Mouse (Mus musculus): ENCODE results near the gene Gzmm. TPM values are rescaled to one million over a fixed set of nuclear protein-coding genes. Genes with fewer than 3 reads are reported as not detected.
A peak's percentile ranks its signal among the peaks of the same experiment; 100 is the strongest.

Gzmm gene
- total RNA-seq, 2 experiments from 2014 or later: 2.4 to 3.1 TPM

- no peak for DNase-seq (ENCODE audit: extremely low spot score in 1 of 2, low spot score in 1 of 2)
These were observed 32.3 kb downstream of the Gzmm start for GRCm38 (mm10) chr10:79721089-79721488.

GRCm38 (mm10) chr10:79723047-79723446, 34.2 kb downstream of the Gzmm start:
- DNase-seq (ENCODE audit: extremely low spot score in 1 of 2, low spot score in 1 of 2): no peak

- DNase-seq (ENCODE audit: extremely low spot score in 1 of 2, low spot score in 1 of 2): no peak
These were observed 34.9 kb downstream of the Gzmm start for GRCm38 (mm10) chr10:79723692-79724091.

- peak in 1 of 2 experiments; percentile 48 for DNase-seq (ENCODE audit: extremely low spot score in 1 of 2, low spot score in 1 of 2)
These were observed 37.3 kb downstream of the Gzmm start for GRCm38 (mm10) chr10:79726090-79726489.

GRCm38 (mm10) chr10:79728323-79729249, 39.8 kb downstream of the Gzmm start:
- DNase-seq (ENCODE audit: extremely low spot score in 1 of 2, low spot score in 1 of 2): no peak

GRCm38 (mm10) chr10:79729357-79729965, 40.6 kb downstream of the Gzmm start:
- DNase-seq (ENCODE audit: extremely low spot score in 1 of 2, low spot score in 1 of 2): no peak

GRCm38 (mm10) chr10:79732500-79732899, 43.7 kb downstream of the Gzmm start:
- peak in 1 of 2 experiments; percentile 55 for DNase-seq (ENCODE audit: extremely low spot score in 1 of 2, low spot score in 1 of 2)

- DNase-seq (ENCODE audit: extremely low spot score in 1 of 2, low spot score in 1 of 2): no peak
These were observed 45.0 kb downstream of the Gzmm start for GRCm38 (mm10) chr10:79733847-79734246.

GRCm38 (mm10) chr10:79735361-79735760, 46.5 kb downstream of the Gzmm start:
- DNase-seq (ENCODE audit: extremely low spot score in 1 of 2, low spot score in 1 of 2): no peak

GRCm38 (mm10) chr10:79736706-79737105, 47.9 kb downstream of the Gzmm start:
- DNase-seq (ENCODE audit: extremely low spot score in 1 of 2, low spot score in 1 of 2): no peak

GRCm38 (mm10) chr10:79738259-79738658, 49.4 kb downstream of the Gzmm start:
- no peak for DNase-seq (ENCODE audit: extremely low spot score in 1 of 2, low spot score in 1 of 2)

GRCm38 (mm10) chr10:79739234-79739633, 50.4 kb downstream of the Gzmm start:
- DNase-seq (ENCODE audit: extremely low spot score in 1 of 2, low spot score in 1 of 2): no peak

- no peak for DNase-seq (ENCODE audit: extremely low spot score in 1 of 2, low spot score in 1 of 2)
These were observed 52.0 kb downstream of the Gzmm start for GRCm38 (mm10) chr10:79740863-79741262.

- DNase-seq (ENCODE audit: extremely low spot score in 1 of 2, low spot score in 1 of 2): no peak
These were observed 54.3 kb downstream of the Gzmm start for GRCm38 (mm10) chr10:79743161-79743560.

- DNase-seq (ENCODE audit: extremely low spot score in 1 of 2, low spot score in 1 of 2): no peak
These were observed 55.0 kb downstream of the Gzmm start for GRCm38 (mm10) chr10:79743650-79744365.

Other genes with a start within 250 kb of the Gzmm start
- gene Vmn2r83, start 220.3 kb upstream of the Gzmm start, total RNA-seq (2021): not detected
- 1 to 10 TPM; 5.3 to 6.9 TPM for gene Plpp2, start 155.2 kb upstream of the Gzmm start, total RNA-seq (2021)
- 10 to 100 TPM; 53.2 to 56.4 TPM for gene Mier2, start 133.8 kb upstream of the Gzmm start, total RNA-seq (2021)
- under 1 TPM in 1 of 2 experiments, not detected in 1; 0.44 TPM for gene Theg, start 101.7 kb upstream of the Gzmm start, total RNA-seq (2021)
- gene C2cd4c, start 75.0 kb upstream of the Gzmm start, total RNA-seq (2021): 10 to 100 TPM; 12.1 to 12.3 TPM
- gene Shc2, start 51.1 kb upstream of the Gzmm start, total RNA-seq (2021): 10 to 100 TPM; 39.2 to 48.2 TPM
- gene Odf3l2, start 43.3 kb upstream of the Gzmm start, total RNA-seq (2021): under 1 TPM in 1 of 2 experiments, not detected in 1; 0.22 TPM
- gene Madcam1, start 24.5 kb upstream of the Gzmm start, total RNA-seq (2021): not detected
- 10 to 100 TPM; 74.9 to 79.7 TPM for gene Tpgs1, start 19.7 kb upstream of the Gzmm start, total RNA-seq (2021)
- gene Cdc34, start 6.8 kb upstream of the Gzmm start, total RNA-seq (2021): 10 to 100 TPM; 67.1 to 77.7 TPM
- gene Bsg, start 15.5 kb downstream of the Gzmm start, total RNA-seq (2021): 100 to 1,000 TPM; 610 to 665 TPM
- gene Hcn2, start 27.6 kb downstream of the Gzmm start, total RNA-seq (2021): 100 to 1,000 TPM; 108 to 110 TPM
- gene Polrmt, start 57.6 kb downstream of the Gzmm start, total RNA-seq (2021): 10 to 100 TPM; 39.2 to 44.6 TPM
- 1 to 10 TPM; 1.0 to 1.5 TPM for gene Fgf22, start 66.1 kb downstream of the Gzmm start, total RNA-seq (2021)
- gene Rnf126, start 77.9 kb downstream of the Gzmm start, total RNA-seq (2021): 10 to 100 TPM; 82.7 to 92.9 TPM
- gene Fstl3, start 88.3 kb downstream of the Gzmm start, total RNA-seq (2021): 1 to 10 TPM; 1.2 to 2.1 TPM
- gene Prss57, start 101.9 kb downstream of the Gzmm start, total RNA-seq (2021): under 1 TPM; 0.30 to 0.33 TPM
- 100 to 1,000 TPM; 307 to 325 TPM for gene Palm, start 104.6 kb downstream of the Gzmm start, total RNA-seq (2021)
- under 1 TPM; 0.66 to 0.89 TPM for gene Misp, start 132.0 kb downstream of the Gzmm start, total RNA-seq (2021)
- 10 to 100 TPM; 44.0 to 66.0 TPM for gene Ptbp1, start 165.4 kb downstream of the Gzmm start, total RNA-seq (2021)
- 1 to 10 TPM; 1.1 to 1.4 TPM for gene Prtn3, start 185.5 kb downstream of the Gzmm start, total RNA-seq (2021)
- 10 to 100 TPM; 32.4 to 34.4 TPM for gene Plppr3, start 185.6 kb downstream of the Gzmm start, total RNA-seq (2021)
- not detected for gene Elane, start 197.2 kb downstream of the Gzmm start, total RNA-seq (2021)
- not detected for gene Cfd, start 201.8 kb downstream of the Gzmm start, total RNA-seq (2021)
- 10 to 100 TPM; 55.5 to 56.2 TPM for gene Med16, start 219.9 kb downstream of the Gzmm start, total RNA-seq (2021)
- not detected for gene Gm26602, start 221.8 kb downstream of the Gzmm start, total RNA-seq (2021)
- 1 to 10 TPM; 6.6 to 6.7 TPM for gene Kiss1r, start 228.0 kb downstream of the Gzmm start, total RNA-seq (2021)
- 100 to 1,000 TPM; 428 to 450 TPM for gene R3hdm4, start 232.2 kb downstream of the Gzmm start, total RNA-seq (2021)
- 1 to 10 TPM; 4.6 to 6.9 TPM for gene Arid3a, start 238.0 kb downstream of the Gzmm start, total RNA-seq (2021)